Mouse (Mus musculus): Measurements from ENCODE around the gene Slc15a4.

DNA sequence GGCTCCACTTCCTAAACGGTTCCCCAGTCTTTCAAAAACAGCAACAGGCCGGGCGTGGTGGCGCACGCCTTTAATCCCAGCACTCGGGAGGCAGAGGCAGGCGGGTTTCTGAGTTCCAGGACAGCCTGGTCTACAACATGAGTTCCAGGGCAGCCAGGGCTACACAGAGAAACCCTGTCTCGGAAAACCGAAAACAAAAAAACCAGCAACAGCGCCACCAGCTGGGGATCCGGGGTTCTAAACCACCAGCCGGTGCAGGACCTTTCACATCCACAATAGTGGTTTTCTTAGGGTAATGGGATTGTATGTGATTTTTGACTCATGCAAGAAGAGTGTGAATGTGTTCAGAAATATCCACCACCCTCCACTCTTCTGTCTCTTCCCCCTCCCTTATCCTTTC is 5.5 kb downstream of the Slc15a4 start:
- TF ChIP-seq POLR2A (IDR thresholded peaks at IDR 0.05; ENCODE audit: insufficient read depth, low read depth, low read length) (no peak), CTCF (IDR thresholded peaks at IDR 0.05) (0 out of 2 replicates have a peak, but pooled peaks have one; percentile 8), EP300 (IDR thresholded peaks at IDR 0.05; ENCODE audit: insufficient read depth, low read depth, low read length) (no peak)
